Mouse (Mus musculus): ENCODE data around the gene Sub1.

GRCm38 (mm10) chr15:12031861-12032260, 35.1 kb upstream of the Sub1 start:
- no peak for TF ChIP-seq POLR2A (IDR thresholded peaks at IDR 0.05; ENCODE audit: borderline replicate concordance, extremely low read depth, low read depth, low read length)
- no peak for TF ChIP-seq CTCF (IDR thresholded peaks at IDR 0.05; ENCODE audit: insufficient read depth, low read length)
